ENCODE assay signal across 8 mouse cellular contexts in the genomic region with DNA sequence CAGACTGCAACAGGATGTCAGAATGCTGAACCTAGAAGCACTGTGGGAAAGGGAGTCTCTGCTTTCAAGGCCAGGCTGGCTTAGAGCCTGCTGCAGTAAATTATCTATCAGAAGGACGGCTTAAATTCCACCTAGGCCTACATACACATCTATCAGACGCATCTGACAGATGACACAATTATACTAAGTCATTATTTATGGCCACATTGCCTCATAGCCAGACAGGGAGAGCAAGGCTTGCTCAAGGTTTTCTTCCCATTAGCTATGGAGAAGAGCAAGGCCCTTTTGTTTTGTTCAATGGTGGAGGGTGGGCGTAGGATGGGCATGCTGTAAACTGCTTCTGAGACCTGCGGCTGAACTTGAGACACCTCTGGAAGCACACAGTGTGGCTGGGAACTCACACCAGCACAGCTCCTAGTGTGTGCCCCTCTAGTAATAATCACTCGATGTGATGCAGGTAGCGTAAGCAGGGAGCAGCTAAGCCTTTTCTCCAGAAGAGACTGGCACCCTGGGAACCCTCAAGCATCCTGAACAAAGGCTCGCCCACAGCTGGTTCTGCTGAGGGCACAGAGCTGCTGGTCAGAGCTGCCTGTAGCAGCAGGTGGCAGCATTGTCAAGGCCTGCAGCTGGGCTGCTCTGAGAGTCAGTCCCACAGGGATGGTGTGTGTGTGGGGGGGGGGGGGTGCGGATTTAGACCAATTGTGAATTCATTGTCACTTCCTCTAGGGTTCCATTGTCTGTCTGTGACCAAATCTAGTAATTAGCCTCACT.
DNase-seq lines count a peak whose midpoint lies in the region; ATAC-seq and TF ChIP-seq lines count a peak whose summit lies in the region.

No protein-coding gene starts in this region.

- peak; percentile 71 for TF ChIP-seq CTCF in intestine, postnatal 0 days (IDR thresholded peaks at IDR 0.05; ENCODE audit: low read depth)
- TF ChIP-seq CTCF in cerebellum, adult 2 months (IDR thresholded peaks at IDR 0.05; ENCODE audit: borderline replicate concordance, insufficient read depth, low read depth, low read length), result no peak

- H3K36me3 ChIP-seq in intestine, postnatal 0 days (ENCODE audit: control insufficient read depth, insufficient read depth), result no peaks in the 10 kb centered on the region
- H3K36me3 ChIP-seq in intestine, embryonic 16.5 days (ENCODE audit: control insufficient read depth, insufficient read depth, low read length), result no peaks in the 10 kb centered on the region
- H3K36me3 ChIP-seq in embryonic facial prominence, embryonic 11.5 days (replicated peaks; ENCODE audit: control insufficient read depth, insufficient read depth, low read depth, low read length), result no peaks in the 10 kb centered on the region
- H3K36me3 ChIP-seq in midbrain, embryonic 15.5 days (replicated peaks), result no peaks in the 10 kb centered on the region

- H3K4me2 ChIP-seq in intestine, postnatal 0 days (replicated peaks; ENCODE audit: low read depth), result no peak overlapping the region
- H3K4me2 ChIP-seq in intestine, embryonic 16.5 days (ENCODE audit: low read depth, low read length), result no peak overlapping the region
- no peak overlapping the region for H3K4me2 ChIP-seq in embryonic facial prominence, embryonic 11.5 days (ENCODE audit: low read depth, low read length)
- no peak overlapping the region for H3K4me2 ChIP-seq in midbrain, embryonic 15.5 days

- TF ChIP-seq POLR2A in cerebellum, adult 2 months (IDR thresholded peaks at IDR 0.05; ENCODE audit: borderline replicate concordance, insufficient read depth, low read length), result no peak

- ATAC-seq in intestine, postnatal 0 days, result no peak
- ATAC-seq in intestine, embryonic 16.5 days, result no peak
- peak; percentile 62; the same call in 1 of the 2 replicates for ATAC-seq in embryonic facial prominence, embryonic 11.5 days (replicated peaks; ENCODE audit: insufficient number of reproducible peaks, low FRiP score, low TSS enrichment, low read depth)
- ATAC-seq in midbrain, embryonic 15.5 days (replicated peaks), result peak; percentile 81

- no peaks in the 10 kb centered on the region for H3K4me1 ChIP-seq in intestine, postnatal 0 days (replicated peaks; ENCODE audit: control insufficient read depth, insufficient read depth, low read length)
- H3K4me1 ChIP-seq in intestine, embryonic 16.5 days (ENCODE audit: control insufficient read depth, insufficient read depth, low read length), result no peaks in the 10 kb centered on the region
- no peaks in the 10 kb centered on the region for H3K4me1 ChIP-seq in embryonic facial prominence, embryonic 11.5 days (ENCODE audit: control insufficient read depth, insufficient read depth, low read length)
- peaks cover 16% of the 10 kb centered on the region for H3K4me1 ChIP-seq in midbrain, embryonic 15.5 days
- no peaks in the 10 kb centered on the region for H3K4me1 ChIP-seq in cerebellum, adult 2 months (ENCODE audit: control insufficient read depth, insufficient read depth, low read length)

- no peak overlapping the region for H3K4me3 ChIP-seq in intestine, postnatal 0 days (ENCODE audit: low read depth, low read length)
- H3K4me3 ChIP-seq in intestine, embryonic 16.5 days (ENCODE audit: low read length), result no peak overlapping the region
- no peak overlapping the region for H3K4me3 ChIP-seq in embryonic facial prominence, embryonic 11.5 days (ENCODE audit: low read depth, low read length)
- H3K4me3 ChIP-seq in midbrain, embryonic 15.5 days, result no peak overlapping the region
- no peak overlapping the region for H3K4me3 ChIP-seq in cerebellum, adult 2 months (replicated peaks; ENCODE audit: insufficient read depth, low read depth, low read length)

- H3K9me3 ChIP-seq in intestine, postnatal 0 days (ENCODE audit: control insufficient read depth), result no peaks in the 10 kb centered on the region
- H3K9me3 ChIP-seq in intestine, embryonic 16.5 days (ENCODE audit: control insufficient read depth, low read length), result no peaks in the 10 kb centered on the region
- no peaks in the 10 kb centered on the region for H3K9me3 ChIP-seq in embryonic facial prominence, embryonic 11.5 days (replicated peaks; ENCODE audit: control insufficient read depth, low read length)
- H3K9me3 ChIP-seq in midbrain, embryonic 15.5 days, result no peaks in the 10 kb centered on the region

- no peak overlapping the region for H3K27ac ChIP-seq in intestine, postnatal 0 days (ENCODE audit: low read depth, low read length)
- H3K27ac ChIP-seq in intestine, embryonic 16.5 days (ENCODE audit: low read length), result no peak overlapping the region
- no peak overlapping the region for H3K27ac ChIP-seq in embryonic facial prominence, embryonic 11.5 days (replicated peaks; ENCODE audit: low read depth, low read length)
- H3K27ac ChIP-seq in midbrain, embryonic 15.5 days, result no peak overlapping the region
- no peak overlapping the region for H3K27ac ChIP-seq in cerebellum, adult 2 months (ENCODE audit: insufficient read depth, low read length)

- H3K27me3 ChIP-seq in intestine, postnatal 0 days (replicated peaks; ENCODE audit: control insufficient read depth, insufficient read depth, low read length), result no peaks in the 10 kb centered on the region
- no peaks in the 10 kb centered on the region for H3K27me3 ChIP-seq in intestine, embryonic 16.5 days (replicated peaks; ENCODE audit: control insufficient read depth, insufficient read depth, low read length)
- no peaks in the 10 kb centered on the region for H3K27me3 ChIP-seq in embryonic facial prominence, embryonic 11.5 days (ENCODE audit: control insufficient read depth, insufficient read depth, low read length)
- 0 out of 2 replicates have a peak, but pooled peaks cover 3% of the 10 kb centered on the region for H3K27me3 ChIP-seq in midbrain, embryonic 15.5 days (replicated peaks)
- H3K27me3 ChIP-seq in cerebellum, adult 2 months (ENCODE audit: control insufficient read depth, insufficient read depth, low read length), result no peaks in the 10 kb centered on the region

- H3K9ac ChIP-seq in intestine, postnatal 0 days (ENCODE audit: low read depth, low read length), result no peak overlapping the region
- H3K9ac ChIP-seq in intestine, embryonic 16.5 days (ENCODE audit: low read depth, low read length), result no peak overlapping the region
- no peak overlapping the region for H3K9ac ChIP-seq in embryonic facial prominence, embryonic 11.5 days (replicated peaks; ENCODE audit: low read length)
- no peak overlapping the region for H3K9ac ChIP-seq in midbrain, embryonic 15.5 days

- DNase-seq in ES-CJ7 (ENCODE audit: low read depth, low spot score), result peak; percentile 4
- DNase-seq in embryonic facial prominence, embryonic 11.5 days (ENCODE audit: low spot score), result peak; percentile 56
- DNase-seq in kidney, adult 9 months, result peak; percentile 56
- no peak for DNase-seq in cerebellum, adult 2 months
- DNase-seq in T-cell, adult 2 months (ENCODE audit: low spot score), result no peak

- 51% methylated on average over 8 of the region's 8 CpGs for WGBS in intestine, postnatal 0 days
- 46% methylated on average over 8 of the region's 8 CpGs for WGBS in intestine, embryonic 16.5 days
- WGBS in embryonic facial prominence, embryonic 11.5 days, result 35% methylated on average over 8 of the region's 8 CpGs
- 33% methylated on average over 8 of the region's 8 CpGs for WGBS in midbrain, embryonic 15.5 days
- 48% methylated on average over 8 of the region's 8 CpGs for WGBS in cerebellum, adult 2 months

Comparison
In these comparisons a context has a peak if more than half of its experiments do, and no peak if none do; other contexts are left out.
1. ATAC-seq: peak in embryonic facial prominence, embryonic 11.5 days (single experiment) and midbrain, embryonic 15.5 days (single experiment); none in intestine, postnatal 0 days (single experiment) and intestine, embryonic 16.5 days (single experiment).
2. DNase-seq: peak in ES-CJ7 (single experiment), embryonic facial prominence, embryonic 11.5 days (single experiment) and kidney, adult 9 months (single experiment); none in cerebellum, adult 2 months (0 of 2) and T-cell, adult 2 months (single experiment).